Mouse (Mus musculus): ENCODE measurements around the gene Olfr705. TPM values are rescaled to one million over a fixed set of nuclear protein-coding genes. Genes with fewer than 3 reads are reported as not detected.
"Not testable (repeated sequence)": the region's sequence is repeated elsewhere in the genome, so short reads cannot be mapped to it uniquely, and the experiment has no call there.

The Olfr705 gene
- polyA plus RNA-seq (2014; fragmentation: Nextera tagmentation; extraction: Ambion mirVana) = not detected in 2 replicates

- H3K4me3 ChIP-seq (replicated peaks; ENCODE audit: low read depth, low read length) = no peak within 1 kb of the TSS
- WGBS = 84% methylated on average over 3 of the region's 3 CpGs
- DNase-seq = no peak
- ATAC-seq (ENCODE audit: low FRiP score, low TSS enrichment) = no peak
- no peak within 1 kb of the TSS for H3K9ac ChIP-seq (replicated peaks; ENCODE audit: low read length)
- H3K27me3 ChIP-seq (ENCODE audit: control insufficient read depth, insufficient read depth, low read length) = no peaks in the 10 kb centered on the region
- no peak within 1 kb of the TSS for H3K27ac ChIP-seq (replicated peaks; ENCODE audit: low read depth, low read length)
- H3K9me3 ChIP-seq (ENCODE audit: control insufficient read depth, low read length) = no peaks in the 10 kb centered on the region
- H3K36me3 ChIP-seq (ENCODE audit: control insufficient read depth, insufficient read depth, low read length) = no peaks in the 10 kb centered on the region
- H3K4me2 ChIP-seq (ENCODE audit: low read length) = no peak within 1 kb of the TSS
- no peaks in the 10 kb centered on the region for H3K4me1 ChIP-seq (ENCODE audit: control insufficient read depth, insufficient read depth, low read length)
Observed at GRCm38 (mm10) chr7:106876791-106877190, at the start of gene Olfr705. Gene Olfr705, minus strand, starts transcription at chr7:106876891.

GRCm38 (mm10) chr7:106920961-106921360 lies 44.3 kb upstream of the Olfr705 start:
- H3K9me3 ChIP-seq (ENCODE audit: control insufficient read depth, low read length); H3K9ac ChIP-seq (replicated peaks; ENCODE audit: low read length); H3K36me3 ChIP-seq (ENCODE audit: control insufficient read depth, insufficient read depth, low read length); H3K4me1 ChIP-seq (ENCODE audit: control insufficient read depth, insufficient read depth, low read length); DNase-seq; H3K4me3 ChIP-seq (replicated peaks; ENCODE audit: low read depth, low read length); H3K4me2 ChIP-seq (ENCODE audit: low read length); H3K27me3 ChIP-seq (ENCODE audit: control insufficient read depth, insufficient read depth, low read length); ATAC-seq (ENCODE audit: low FRiP score, low TSS enrichment); H3K27ac ChIP-seq (replicated peaks; ENCODE audit: low read depth, low read length): not testable (repeated sequence)
- WGBS = 73% methylated on average over 4 of the region's 7 CpGs

GRCm38 (mm10) chr7:106907676-106908075 lies 31.0 kb upstream of the Olfr705 start, which contains the start of gene Olfr1532-ps1:
Gene Olfr1532-ps1, plus strand, starts transcription at chr7:106908001.
- no peak within 1 kb of the TSS for H3K9ac ChIP-seq (replicated peaks; ENCODE audit: low read length)
- WGBS = 65% methylated on average over 2 of the region's 2 CpGs
- no peaks in the 10 kb centered on the region for H3K4me1 ChIP-seq (ENCODE audit: control insufficient read depth, insufficient read depth, low read length)

GRCm38 (mm10) chr7:106901141-106901540 lies 24.4 kb upstream of the Olfr705 start, which contains the start of gene Olfr707:
Gene Olfr707, minus strand, starts transcription at chr7:106901241.
- not testable (repeated sequence) for H3K4me3 ChIP-seq (replicated peaks; ENCODE audit: low read depth, low read length); H3K27me3 ChIP-seq (ENCODE audit: control insufficient read depth, insufficient read depth, low read length); DNase-seq; H3K4me2 ChIP-seq (ENCODE audit: low read length); H3K9me3 ChIP-seq (ENCODE audit: control insufficient read depth, low read length); H3K27ac ChIP-seq (replicated peaks; ENCODE audit: low read depth, low read length); H3K4me1 ChIP-seq (ENCODE audit: control insufficient read depth, insufficient read depth, low read length); H3K36me3 ChIP-seq (ENCODE audit: control insufficient read depth, insufficient read depth, low read length); ATAC-seq (ENCODE audit: low FRiP score, low TSS enrichment); H3K9ac ChIP-seq (replicated peaks; ENCODE audit: low read length)
- WGBS = 83% methylated on average over 3 of the region's 3 CpGs

More at GRCm38 (mm10) chr7:106907676-106908075, 31.0 kb upstream of the Olfr705 start, which contains the start of gene Olfr1532-ps1:
- Histone ChIP-seq H3K36me3 (ENCODE audit: control insufficient read depth, insufficient read depth, low read length) (no peaks in the 10 kb centered on the region), H3K4me2 (ENCODE audit: low read length) (no peak within 1 kb of the TSS), H3K27me3 (ENCODE audit: control insufficient read depth, insufficient read depth, low read length) (no peaks in the 10 kb centered on the region), H3K27ac (replicated peaks; ENCODE audit: low read depth, low read length) (no peak within 1 kb of the TSS), H3K4me3 (replicated peaks; ENCODE audit: low read depth, low read length) (no peak within 1 kb of the TSS), H3K9me3 (ENCODE audit: control insufficient read depth, low read length) (no peaks in the 10 kb centered on the region)
- no peak for ATAC-seq (ENCODE audit: low FRiP score, low TSS enrichment)
- DNase-seq = no peak

- Histone ChIP-seq H3K4me1 (ENCODE audit: control insufficient read depth, insufficient read depth, low read length) (no peaks in the 10 kb centered on the region), H3K27ac (replicated peaks; ENCODE audit: low read depth, low read length) (no peak within 1 kb of the TSS), H3K4me2 (ENCODE audit: low read length) (no peak within 1 kb of the TSS), H3K9me3 (ENCODE audit: control insufficient read depth, low read length) (no peaks in the 10 kb centered on the region), H3K36me3 (ENCODE audit: control insufficient read depth, insufficient read depth, low read length) (no peaks in the 10 kb centered on the region), H3K27me3 (ENCODE audit: control insufficient read depth, insufficient read depth, low read length) (no peaks in the 10 kb centered on the region), H3K9ac (replicated peaks; ENCODE audit: low read length) (no peak within 1 kb of the TSS), H3K4me3 (replicated peaks; ENCODE audit: low read depth, low read length) (no peak within 1 kb of the TSS)
- DNase-seq (no peak), ATAC-seq (ENCODE audit: low FRiP score, low TSS enrichment) (no peak)
- 93% methylated on average over 2 of the region's 2 CpGs for WGBS
Observed at GRCm38 (mm10) chr7:106888062-106888461, 11.4 kb upstream of the Olfr705 start, which contains the start of gene Olfr706. Gene Olfr706, minus strand, starts transcription at chr7:106888162.

- Histone ChIP-seq H3K27me3 (ENCODE audit: control insufficient read depth, insufficient read depth, low read length) (no peaks in the 10 kb centered on the region), H3K4me3 (replicated peaks; ENCODE audit: low read depth, low read length) (no peak within 1 kb of the TSS), H3K9ac (replicated peaks; ENCODE audit: low read length) (no peak within 1 kb of the TSS), H3K36me3 (ENCODE audit: control insufficient read depth, insufficient read depth, low read length) (no peaks in the 10 kb centered on the region), H3K4me2 (ENCODE audit: low read length) (no peak within 1 kb of the TSS), H3K4me1 (ENCODE audit: control insufficient read depth, insufficient read depth, low read length) (no peaks in the 10 kb centered on the region), H3K27ac (replicated peaks; ENCODE audit: low read depth, low read length) (no peak within 1 kb of the TSS), H3K9me3 (ENCODE audit: control insufficient read depth, low read length) (no peaks in the 10 kb centered on the region)
- DNase-seq (no peak), ATAC-seq (ENCODE audit: low FRiP score, low TSS enrichment) (no peak)
Observed at GRCm38 (mm10) chr7:106862885-106863284, 13.8 kb downstream of the Olfr705 start, which contains the start of gene Olfr704. Gene Olfr704, plus strand, starts transcription at chr7:106863185.

GRCm38 (mm10) chr7:106843060-106843459 lies 33.6 kb downstream of the Olfr705 start, which contains the start of gene Olfr703:
Gene Olfr703, plus strand, starts transcription at chr7:106843360.
- no peak for DNase-seq
- Histone ChIP-seq H3K27ac (replicated peaks; ENCODE audit: low read depth, low read length) (no peak within 1 kb of the TSS), H3K9ac (replicated peaks; ENCODE audit: low read length) (no peak within 1 kb of the TSS), H3K4me3 (replicated peaks; ENCODE audit: low read depth, low read length) (no peak within 1 kb of the TSS), H3K4me1 (ENCODE audit: control insufficient read depth, insufficient read depth, low read length) (no peaks in the 10 kb centered on the region), H3K36me3 (ENCODE audit: control insufficient read depth, insufficient read depth, low read length) (no peaks in the 10 kb centered on the region), H3K4me2 (ENCODE audit: low read length) (no peak within 1 kb of the TSS), H3K9me3 (ENCODE audit: control insufficient read depth, low read length) (no peaks in the 10 kb centered on the region), H3K27me3 (ENCODE audit: control insufficient read depth, insufficient read depth, low read length) (no peaks in the 10 kb centered on the region)
- no peak for ATAC-seq (ENCODE audit: low FRiP score, low TSS enrichment)
- 69% methylated on average over 2 of the region's 2 CpGs for WGBS

- DNase-seq = no peak
- ATAC-seq (ENCODE audit: low FRiP score, low TSS enrichment) = no peak
- Histone ChIP-seq H3K36me3 (ENCODE audit: control insufficient read depth, insufficient read depth, low read length) (no peaks in the 10 kb centered on the region), H3K27me3 (ENCODE audit: control insufficient read depth, insufficient read depth, low read length) (no peaks in the 10 kb centered on the region), H3K4me3 (replicated peaks; ENCODE audit: low read depth, low read length) (no peak within 1 kb of the TSS), H3K27ac (replicated peaks; ENCODE audit: low read depth, low read length) (no peak within 1 kb of the TSS), H3K9me3 (ENCODE audit: control insufficient read depth, low read length) (no peaks in the 10 kb centered on the region), H3K9ac (replicated peaks; ENCODE audit: low read length) (no peak within 1 kb of the TSS), H3K4me2 (ENCODE audit: low read length) (no peak within 1 kb of the TSS), H3K4me1 (ENCODE audit: control insufficient read depth, insufficient read depth, low read length) (no peaks in the 10 kb centered on the region)
Observed at GRCm38 (mm10) chr7:106833793-106834192, 42.9 kb downstream of the Olfr705 start, which contains the start of gene Olfr702. Gene Olfr702, minus strand, starts transcription at chr7:106833893.

Data from midbrain, embryonic 14.5 days (tissue).